Mouse (Mus musculus): ENCODE measurements around the gene Gcnt3. TPM values are rescaled to one million over a fixed set of nuclear protein-coding genes. Genes with fewer than 3 reads are reported as not detected.

Gene Gcnt3
- polyA plus RNA-seq, 2 experiments, result not detected

DNA sequence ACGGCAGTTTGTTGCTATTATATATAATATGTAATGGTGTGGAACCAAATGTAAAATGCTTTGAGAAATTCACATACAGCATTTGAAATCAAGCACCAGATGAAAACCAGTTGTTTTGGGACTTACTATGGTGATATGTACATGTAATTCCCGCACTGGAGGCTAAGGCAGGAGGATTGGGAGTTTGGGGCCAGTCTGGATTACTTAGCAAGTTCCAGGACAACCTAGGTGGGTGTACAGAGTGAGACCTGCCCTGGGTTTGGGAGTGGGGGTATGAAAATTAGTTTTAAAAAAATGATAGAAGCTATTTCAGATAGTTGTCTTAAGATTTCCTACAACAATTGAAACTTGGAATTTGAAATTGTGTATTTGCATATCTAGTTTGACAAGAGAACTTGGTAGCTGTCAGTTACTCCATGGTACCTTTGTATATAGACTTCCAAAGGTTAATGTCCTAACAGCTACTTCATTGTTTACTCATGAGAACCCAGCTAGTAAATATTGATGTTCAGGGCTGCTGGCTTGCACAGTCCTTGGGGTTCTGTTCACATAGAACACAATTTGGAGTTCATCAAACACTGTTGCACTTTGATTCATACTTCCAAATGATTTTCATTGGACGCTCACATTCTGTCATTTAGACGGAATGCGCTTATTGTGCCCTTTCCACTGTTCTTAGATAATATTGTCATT is 27.0 kb downstream of the Gcnt3 start:
- H3K36me3 ChIP-seq (replicated peaks; ENCODE audit: control insufficient read depth, insufficient read depth, low read depth), result peaks cover 15% of the 10 kb centered on the region
- peak overlapping the region; percentile 35; the same call in 1 of the 2 replicates for H3K27ac ChIP-seq
- H3K4me2 ChIP-seq (ENCODE audit: low read depth), result peak overlapping the region; percentile 90; the same call in 1 of the 2 replicates
- TF ChIP-seq CTCF (IDR thresholded peaks at IDR 0.05; ENCODE audit: low read depth), result no peak
- DNase-seq (ENCODE audit: low read depth in 3 of 3, low spot score in 3 of 3), result no peak
- no peak overlapping the region for H3K4me3 ChIP-seq (ENCODE audit: insufficient read depth in 1 of 2, low read depth in 2 of 2, low read length in 2 of 2)
- WGBS (ENCODE audit: insufficient replicate concordance), result 84% methylated on average over 5 of the region's 5 CpGs
- peaks cover 20 to 26% of the 10 kb centered on the region in 2 experiments for H3K4me1 ChIP-seq (replicated peaks; ENCODE audit: control insufficient read depth in 2 of 2, insufficient read depth in 2 of 2, low read length in 1 of 2)
- no peaks in the 10 kb centered on the region for H3K27me3 ChIP-seq (ENCODE audit: control insufficient read depth, insufficient read depth, low read length)
- no peak for ATAC-seq (ENCODE audit: insufficient read depth)
- no peaks in the 10 kb centered on the region for H3K9me3 ChIP-seq (ENCODE audit: control insufficient read depth, low read length)
- no peak overlapping the region for H3K9ac ChIP-seq (replicated peaks)

DNA sequence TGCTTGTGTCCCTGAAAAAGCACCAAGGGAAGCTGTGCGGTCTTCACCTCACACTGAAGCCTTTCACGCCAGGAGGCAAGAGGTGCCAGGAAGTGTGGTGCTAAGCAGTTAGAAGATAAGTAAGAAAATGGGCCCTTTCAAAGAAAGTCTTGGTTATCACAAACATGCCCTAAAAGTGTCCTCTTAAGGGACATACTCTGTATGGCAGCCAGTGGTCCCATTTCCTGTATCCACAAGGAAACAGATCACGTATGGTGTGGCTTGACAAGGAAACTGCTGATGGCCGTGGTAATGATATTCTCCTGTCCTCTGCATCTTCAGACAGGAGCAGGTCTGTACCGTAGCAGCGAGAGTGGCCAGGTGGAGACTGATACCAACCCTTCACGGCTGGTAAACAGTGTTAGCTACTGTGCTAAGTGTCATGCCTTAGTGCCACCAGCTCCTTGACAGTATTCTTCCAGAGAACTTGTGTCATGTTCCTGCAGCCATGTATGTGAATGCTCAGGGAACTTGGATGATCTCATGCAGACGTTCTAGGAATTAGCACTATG is 28.1 kb downstream of the Gcnt3 start:
- ATAC-seq (ENCODE audit: insufficient read depth) (no peak), DNase-seq (ENCODE audit: low read depth in 3 of 3, low spot score in 3 of 3) (no peak)
- Histone ChIP-seq H3K9me3 (ENCODE audit: control insufficient read depth, low read length) (no peaks in the 10 kb centered on the region), H3K27ac (no peak overlapping the region; the same call in 1 of the 2 replicates), H3K27me3 (ENCODE audit: control insufficient read depth, insufficient read depth, low read length) (no peaks in the 10 kb centered on the region), H3K4me3 (ENCODE audit: insufficient read depth in 1 of 2, low read depth in 2 of 2, low read length in 2 of 2) (no peak overlapping the region), H3K4me1 (replicated peaks; ENCODE audit: control insufficient read depth in 2 of 2, insufficient read depth in 2 of 2, low read length in 1 of 2) (peaks cover 20 to 26% of the 10 kb centered on the region in 2 experiments), H3K9ac (replicated peaks) (no peak overlapping the region), H3K36me3 (replicated peaks; ENCODE audit: control insufficient read depth, insufficient read depth, low read depth) (peaks cover 19% of the 10 kb centered on the region), H3K4me2 (ENCODE audit: low read depth) (no peak overlapping the region)
- TF ChIP-seq CTCF (IDR thresholded peaks at IDR 0.05; ENCODE audit: low read depth), result no peak
- no peak for TF ChIP-seq EP300 (IDR thresholded peaks at IDR 0.05; ENCODE audit: low read depth)
- WGBS (ENCODE audit: insufficient replicate concordance), result 13% methylated on average over 8 of the region's 8 CpGs

DNA sequence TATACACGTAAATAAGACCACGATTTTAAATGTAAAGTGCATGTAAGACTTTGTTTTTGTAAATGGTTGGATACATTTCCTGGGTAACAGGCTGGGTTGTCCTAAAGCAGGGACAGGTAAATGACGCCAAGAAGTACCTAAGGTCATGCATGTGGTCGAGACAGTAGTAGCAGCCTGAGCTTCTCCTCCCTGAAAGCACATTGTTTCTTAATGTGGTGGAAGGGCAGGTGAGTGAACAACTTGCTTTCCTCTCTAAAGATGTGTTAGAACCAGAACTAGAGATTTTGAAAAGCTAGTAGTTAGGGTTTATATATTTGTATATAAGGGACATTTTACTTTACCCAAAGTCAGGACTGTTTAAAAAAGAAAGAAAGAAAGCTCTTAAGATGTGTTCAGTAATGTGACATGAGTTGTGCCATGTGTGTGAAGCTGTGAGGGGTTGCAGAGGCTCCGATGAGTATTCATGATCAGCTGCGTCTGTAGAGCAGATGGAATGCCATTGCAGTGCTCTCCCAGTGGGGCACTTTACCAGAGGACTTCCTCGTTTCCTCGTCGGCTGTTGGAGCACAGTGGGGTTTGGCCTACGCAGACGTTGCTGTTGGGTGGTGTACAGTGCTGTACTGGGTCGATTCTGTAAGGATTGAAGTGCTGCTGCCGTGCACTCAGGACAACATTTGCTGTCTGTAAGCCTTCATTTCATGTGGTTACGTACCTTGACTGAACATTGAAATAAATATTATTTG is 30.2 kb downstream of the Gcnt3 start:
- Histone ChIP-seq H3K4me3 (ENCODE audit: insufficient read depth in 1 of 2, low read depth in 2 of 2, low read length in 2 of 2) (no peak overlapping the region), H3K27me3 (ENCODE audit: control insufficient read depth, insufficient read depth, low read length) (no peaks in the 10 kb centered on the region), H3K36me3 (replicated peaks; ENCODE audit: control insufficient read depth, insufficient read depth, low read depth) (peaks cover 36% of the 10 kb centered on the region), H3K9me3 (ENCODE audit: control insufficient read depth, low read length) (no peaks in the 10 kb centered on the region), H3K4me2 (ENCODE audit: low read depth) (no peak overlapping the region), H3K9ac (replicated peaks) (no peak overlapping the region), H3K4me1 (replicated peaks; ENCODE audit: control insufficient read depth in 2 of 2, insufficient read depth in 2 of 2, low read length in 1 of 2) (peaks cover 4 to 13% of the 10 kb centered on the region in 2 experiments; a peak in 3 of 4 replicates), H3K27ac (no peak overlapping the region)
- no peak for ATAC-seq (ENCODE audit: insufficient read depth)
- DNase-seq (ENCODE audit: low read depth in 3 of 3, low spot score in 3 of 3), result no peak
- TF ChIP-seq EP300 (IDR thresholded peaks at IDR 0.05; ENCODE audit: low read depth) (no peak), CTCF (IDR thresholded peaks at IDR 0.05; ENCODE audit: low read depth) (no peak)
- 78% methylated on average over 14 of the region's 14 CpGs for WGBS (ENCODE audit: insufficient replicate concordance)

DNA sequence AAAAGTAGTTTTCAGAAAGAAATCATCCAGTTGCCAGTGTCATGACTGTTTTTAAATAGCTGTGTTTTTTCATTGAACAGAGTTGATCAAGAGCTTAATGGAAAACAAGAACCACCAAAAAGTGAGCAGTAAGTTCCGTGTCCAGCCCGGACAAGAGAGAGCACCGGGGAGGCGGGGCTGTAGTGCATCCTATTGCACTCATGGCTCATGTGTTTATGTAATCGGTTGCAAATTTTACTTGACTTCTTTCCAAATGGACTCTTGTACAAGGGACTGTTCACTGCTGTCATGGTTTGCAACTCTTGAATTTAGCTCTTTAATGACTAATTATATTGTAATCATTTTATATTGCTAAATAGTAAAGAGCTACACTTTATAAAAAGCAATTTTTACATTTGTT is 30.9 kb downstream of the Gcnt3 start:
- Histone ChIP-seq H3K36me3 (replicated peaks; ENCODE audit: control insufficient read depth, insufficient read depth, low read depth) (peaks cover 39% of the 10 kb centered on the region), H3K27me3 (ENCODE audit: control insufficient read depth, insufficient read depth, low read length) (no peaks in the 10 kb centered on the region), H3K4me1 (replicated peaks; ENCODE audit: control insufficient read depth in 2 of 2, insufficient read depth in 2 of 2, low read length in 1 of 2) (peaks cover 4 to 12% of the 10 kb centered on the region in 2 experiments; a peak in 3 of 4 replicates), H3K9me3 (ENCODE audit: control insufficient read depth, low read length) (no peaks in the 10 kb centered on the region), H3K27ac (no peak overlapping the region), H3K4me2 (ENCODE audit: low read depth) (no peak overlapping the region), H3K9ac (replicated peaks) (no peak overlapping the region), H3K4me3 (ENCODE audit: insufficient read depth in 1 of 2, low read depth in 2 of 2, low read length in 2 of 2) (no peak overlapping the region)
- TF ChIP-seq EP300 (IDR thresholded peaks at IDR 0.05; ENCODE audit: low read depth), result no peak
- TF ChIP-seq CTCF (IDR thresholded peaks at IDR 0.05; ENCODE audit: low read depth), result no peak
- 84% methylated on average over 5 of the region's 5 CpGs for WGBS (ENCODE audit: insufficient replicate concordance)
- ATAC-seq (ENCODE audit: insufficient read depth) (no peak), DNase-seq (ENCODE audit: low read depth in 3 of 3, low spot score in 3 of 3) (no peak)

DNA sequence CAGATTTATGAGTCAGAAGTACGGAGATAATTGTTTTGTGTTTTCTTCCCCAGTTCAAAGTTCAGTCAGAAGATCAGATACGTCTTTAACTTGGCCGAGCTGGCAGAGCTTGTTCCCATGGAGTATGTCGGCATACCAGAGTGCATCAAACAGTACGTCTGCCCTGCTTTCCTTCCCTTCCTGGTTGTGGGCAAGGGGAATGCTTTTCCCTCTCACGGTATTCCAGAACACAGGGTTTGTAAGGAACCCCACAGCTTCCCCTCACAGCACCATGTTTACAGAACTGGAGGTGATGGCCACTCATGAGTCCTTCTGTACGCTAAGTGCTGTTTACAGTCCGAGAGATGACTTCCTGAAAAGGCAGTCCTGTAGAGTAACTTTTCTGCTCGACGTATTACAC is 34.4 kb downstream of the Gcnt3 start:
- no peaks in the 10 kb centered on the region for H3K27me3 ChIP-seq (ENCODE audit: control insufficient read depth, insufficient read depth, low read length)
- H3K9me3 ChIP-seq (ENCODE audit: control insufficient read depth, low read length), result no peaks in the 10 kb centered on the region
- no peak for DNase-seq (ENCODE audit: low read depth in 3 of 3, low spot score in 3 of 3)
- H3K4me3 ChIP-seq (ENCODE audit: insufficient read depth in 1 of 2, low read depth in 2 of 2, low read length in 2 of 2), result no peak overlapping the region
- no peak for TF ChIP-seq CTCF (IDR thresholded peaks at IDR 0.05; ENCODE audit: low read depth)
- TF ChIP-seq EP300 (IDR thresholded peaks at IDR 0.05; ENCODE audit: low read depth), result no peak
- H3K36me3 ChIP-seq (replicated peaks; ENCODE audit: control insufficient read depth, insufficient read depth, low read depth), result peaks cover 55% of the 10 kb centered on the region
- 80% methylated on average over 10 of the region's 10 CpGs for WGBS (ENCODE audit: insufficient replicate concordance)
- H3K4me1 ChIP-seq (replicated peaks; ENCODE audit: control insufficient read depth in 2 of 2, insufficient read depth in 2 of 2, low read length in 1 of 2), result no peaks in the 10 kb centered on the region
- H3K4me2 ChIP-seq (ENCODE audit: low read depth), result no peak overlapping the region
- H3K27ac ChIP-seq, result no peak overlapping the region
- ATAC-seq (ENCODE audit: insufficient read depth), result no peak
- no peak overlapping the region for H3K9ac ChIP-seq (replicated peaks)

Data from liver, embryonic 14.5 days (tissue).